Mouse (Mus musculus): ENCODE results near the gene Tnni3k.

DNA sequence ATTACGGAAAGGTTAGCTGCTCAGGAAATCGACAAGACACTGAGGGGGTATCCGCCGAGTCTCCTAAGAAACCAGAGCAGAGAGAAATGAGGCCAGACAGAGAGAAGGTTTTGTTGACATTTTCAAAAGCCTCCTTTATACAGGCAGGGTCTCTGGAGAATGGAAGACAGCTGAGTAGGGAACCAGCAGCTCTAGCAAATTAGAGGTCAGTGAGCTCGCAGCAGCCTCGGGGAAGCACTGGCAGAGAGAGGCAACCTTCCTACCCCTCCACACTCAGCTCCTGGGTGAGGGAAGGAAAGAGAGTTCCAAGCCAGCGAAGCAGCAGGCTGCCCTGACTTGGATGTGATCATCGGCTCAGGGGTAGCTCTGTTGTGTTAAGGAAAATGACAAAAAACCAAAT lies 127.5 kb downstream of the Tnni3k start:
- TF ChIP-seq POLR2A (IDR thresholded peaks at IDR 0.05; ENCODE audit: control insufficient read depth, low read depth, low read length) (no peak), CTCF (IDR thresholded peaks at IDR 0.05; ENCODE audit: control insufficient read depth, insufficient read depth, insufficient replicate concordance, low read depth, low read length) (no peak)
